Mouse (Mus musculus): Measurements from ENCODE around the gene Gm20671. TPM values are rescaled to one million over a fixed set of nuclear protein-coding genes. Genes with fewer than 3 reads are reported as not detected.

Gm20671 gene
- polyA plus RNA-seq (2017; shearing (Covaris generic)): not detected

DNA sequence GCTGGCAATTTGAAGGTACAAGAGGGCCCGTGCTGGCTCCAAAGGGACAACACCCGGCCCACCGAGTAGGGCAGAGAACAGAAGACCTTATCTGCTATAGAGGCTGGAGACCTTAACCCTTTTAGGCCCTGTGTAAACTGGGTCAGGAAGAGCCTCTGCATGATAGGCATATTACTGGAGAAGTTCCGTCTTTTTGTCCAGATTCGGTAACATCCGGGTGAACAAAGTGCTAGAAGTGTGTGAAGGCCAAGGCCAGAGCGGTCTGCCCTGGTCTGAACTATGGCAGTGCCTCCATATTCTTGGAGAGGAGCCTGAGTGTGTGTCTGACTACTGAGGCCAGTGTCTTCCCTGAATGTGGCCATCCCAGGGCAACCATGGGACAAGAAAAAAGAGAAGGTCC lies at the start of gene Gm20671:
Gene Gm20671, minus strand, starts transcription at position 101 of the 400 bp plus-strand sequence.

DNA sequence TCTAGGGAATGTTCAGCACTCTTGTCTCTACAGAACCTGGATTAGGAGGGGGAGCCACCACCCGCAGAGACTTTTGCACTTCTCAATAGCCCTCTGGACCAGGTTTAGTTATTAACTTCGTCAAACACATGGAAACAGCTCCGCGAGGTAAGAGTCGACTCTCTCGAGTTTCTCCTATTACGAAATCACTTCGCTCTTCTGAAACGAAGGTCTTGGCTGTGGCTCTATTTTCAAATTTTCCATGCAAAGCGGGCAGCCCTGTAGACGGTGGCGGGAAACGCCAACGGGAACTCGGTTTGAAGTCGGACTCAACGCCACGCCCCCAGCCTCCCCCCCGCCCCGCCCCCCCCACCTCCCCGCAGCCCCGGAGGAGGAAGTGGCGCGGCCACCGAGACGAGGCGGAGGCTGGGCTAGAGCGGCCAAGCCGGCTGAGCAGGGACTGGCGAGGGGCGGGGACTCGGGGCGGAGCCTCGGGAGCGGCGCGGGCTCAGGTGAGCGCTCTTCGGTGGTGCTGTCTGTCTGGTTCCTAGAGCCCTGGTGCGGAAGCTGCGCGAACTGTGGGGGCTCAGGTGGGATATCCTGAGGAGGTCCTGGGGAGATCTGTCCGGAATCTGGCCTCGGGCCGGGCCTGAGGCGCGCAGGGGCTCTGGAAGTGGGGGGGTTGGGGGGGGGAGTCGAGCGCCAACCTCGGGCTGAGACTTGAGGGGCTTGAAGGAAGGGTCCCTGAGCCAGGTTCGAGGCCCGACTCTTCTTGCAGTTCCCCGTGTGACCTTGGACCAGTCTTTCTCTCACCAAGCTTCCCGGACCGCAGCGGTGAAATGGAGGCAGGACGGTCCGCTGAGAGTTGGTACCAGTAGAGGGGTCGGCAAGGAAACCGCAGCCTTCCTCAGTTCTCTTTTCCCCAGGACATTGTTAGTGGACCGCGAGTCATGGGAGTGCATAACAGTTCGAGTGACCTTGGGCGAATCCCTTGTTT lies 36.6 kb upstream of the Gm20671 start, which contains the start of gene Depdc5:
Gene Depdc5, plus strand, starts transcription at position 449 of the 976 bp plus-strand sequence.

DNA sequence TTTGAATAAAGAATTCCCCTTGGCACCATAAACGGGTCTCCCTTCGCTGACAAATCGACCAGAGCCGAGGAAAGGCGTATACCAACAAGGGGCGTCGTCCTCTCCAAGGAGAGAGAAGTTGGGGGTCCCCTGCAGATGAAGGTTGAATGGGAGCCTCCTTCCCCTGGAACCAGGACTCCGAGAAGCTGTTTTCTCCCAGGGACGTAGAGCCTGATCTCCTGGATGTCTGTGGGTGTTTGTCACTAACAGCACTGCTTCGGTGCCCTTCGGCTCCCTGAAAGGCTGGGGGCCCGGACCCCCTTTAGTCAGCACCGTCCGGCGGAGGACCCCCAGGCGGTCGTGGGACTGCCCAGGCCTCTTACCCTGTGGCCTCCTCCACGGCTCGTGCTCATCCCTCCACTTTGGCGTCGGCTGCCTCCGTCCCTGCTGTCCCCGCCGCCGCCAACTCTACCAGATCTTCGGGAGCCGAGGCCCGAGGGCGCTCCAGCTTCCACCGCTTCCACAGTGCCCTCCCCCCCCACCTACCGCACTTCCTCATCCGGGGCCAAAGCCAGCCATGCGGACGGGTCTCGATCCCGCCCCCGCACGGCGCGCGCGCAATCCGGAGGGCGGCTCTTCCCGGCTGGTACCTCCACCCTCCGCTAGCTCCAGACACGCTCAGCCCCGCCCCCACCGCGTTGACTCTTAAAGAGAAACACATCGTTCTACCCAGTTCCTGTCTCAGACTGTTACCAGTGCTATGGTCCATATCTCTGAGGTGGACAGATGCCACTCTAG lies 27.0 kb upstream of the Gm20671 start, which contains the start of gene Prr14l:
Gene Prr14l, minus strand, starts transcription at position 526 of the 777 bp plus-strand sequence.

DNA sequence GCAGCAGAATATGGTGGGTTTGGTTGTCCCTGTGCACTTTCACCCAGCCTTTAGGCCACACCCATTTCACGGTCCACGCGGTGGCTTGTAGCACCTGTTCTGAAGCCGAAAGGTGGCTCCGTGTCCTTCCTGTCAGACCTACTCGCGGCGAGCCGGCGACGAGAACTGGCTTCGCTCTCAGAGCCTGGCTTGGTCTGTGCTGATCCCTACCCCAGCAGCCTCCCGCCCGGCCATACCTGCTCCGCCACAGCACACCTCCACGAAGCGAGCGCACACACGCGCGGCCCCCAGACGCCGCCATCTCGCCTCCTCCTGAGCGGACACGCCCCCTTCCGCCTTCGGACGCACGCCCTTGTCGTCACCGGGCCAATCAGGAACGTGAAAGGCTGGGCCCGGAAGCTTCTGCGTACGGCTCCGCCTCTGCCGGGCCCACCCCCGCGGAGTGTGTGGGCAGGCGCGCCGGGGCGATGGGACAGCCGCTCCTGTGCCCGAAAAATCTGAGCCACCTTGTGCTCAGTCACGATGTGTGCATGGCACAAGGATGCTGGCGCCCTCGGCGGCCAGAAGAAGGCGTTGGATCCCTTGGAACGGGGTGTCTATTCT lies 41.5 kb downstream of the Gm20671 start, which contains the start of gene Pisd:
Gene Pisd, minus strand, starts transcription at position 334 of the 603 bp plus-strand sequence.

Other genes with a start within 250 kb of the Gm20671 start
- gene Yes1, start 215.9 kb downstream of the Gm20671 start, polyA plus RNA-seq (2017; shearing (Covaris generic)): 0.86 TPM
- gene Pisd, start 41.5 kb downstream of the Gm20671 start, polyA plus RNA-seq (2017; shearing (Covaris generic)): 114 TPM
- gene Prr14l, start 27.1 kb upstream of the Gm20671 start, polyA plus RNA-seq (2017; shearing (Covaris generic)): 26.8 TPM
- gene Depdc5, start 36.6 kb upstream of the Gm20671 start, polyA plus RNA-seq (2017; shearing (Covaris generic)): 23.3 TPM
- gene Ywhah, start 191.7 kb upstream of the Gm20671 start, polyA plus RNA-seq (2017; shearing (Covaris generic)): 299 TPM